Mouse (Mus musculus): ENCODE measurements at regions not wholly inside any gene's neighbourhood (a gene's known extent, or its start where the extent isn't known, plus 50 kb on each side); places are given as distances from the start of the nearest gene placed in this dataset.

GRCm38 (mm10) chr16:79718230-79718629 is 627.3 kb upstream of the Tmprss15 start:
- peak; percentile 36 to 55 for DNase-seq (ENCODE audit: low spot score in 2 of 2)

- DNase-seq (ENCODE audit: low spot score in 2 of 2): no peak
Measured at GRCm38 (mm10) chr16:79692444-79692843, 601.5 kb upstream of the Tmprss15 start.

GRCm38 (mm10) chr16:79651162-79651741 is 560.4 kb upstream of the Tmprss15 start:
- no peak for DNase-seq (ENCODE audit: low spot score in 2 of 2)

DNA sequence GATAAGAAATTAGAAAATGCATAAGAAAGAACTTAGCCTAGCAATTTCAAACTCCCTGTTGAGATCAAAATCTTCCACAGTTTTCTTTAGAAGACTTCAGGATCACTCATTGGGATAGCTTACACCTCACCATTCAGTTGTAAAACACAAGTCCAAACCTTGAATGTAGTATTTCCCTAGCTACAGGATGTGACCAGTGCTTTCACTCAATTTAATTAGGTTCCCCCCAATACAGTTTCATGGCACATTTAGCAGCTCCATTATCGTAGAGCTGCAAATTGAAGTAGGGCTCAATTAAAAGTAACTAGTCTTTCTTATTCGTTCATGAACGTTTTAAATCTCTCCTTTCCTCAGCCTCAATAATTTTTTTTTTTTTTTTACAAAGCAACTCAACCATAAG is 550.0 kb upstream of the Tmprss15 start:
- DNase-seq (ENCODE audit: low spot score in 2 of 2): no peak

GRCm38 (mm10) chr16:79627139-79627538 is 536.2 kb upstream of the Tmprss15 start:
- no peak for DNase-seq (ENCODE audit: low spot score in 2 of 2)

GRCm38 (mm10) chr16:79611002-79611401 is 520.1 kb upstream of the Tmprss15 start:
- DNase-seq (ENCODE audit: low spot score in 2 of 2): no peak

DNA sequence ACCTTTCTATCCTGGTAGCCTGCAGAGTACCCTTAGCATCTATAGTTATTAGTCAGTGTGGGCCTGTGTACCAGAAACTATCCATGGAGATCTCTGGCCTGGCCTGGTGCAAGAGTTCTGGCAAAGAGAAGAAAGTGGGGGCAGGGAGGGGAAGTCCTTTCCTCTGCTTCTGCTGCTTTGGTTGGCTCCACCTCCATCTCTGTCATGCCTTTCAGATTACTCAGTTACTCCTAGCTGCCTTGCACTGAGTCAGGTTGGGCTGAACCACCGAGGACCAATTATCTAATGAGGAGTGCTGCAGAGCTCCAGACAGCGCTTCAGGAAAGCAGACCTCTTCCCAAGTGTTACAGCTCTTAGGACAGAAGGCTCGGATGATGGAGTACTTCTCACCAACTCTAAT is 500.0 kb upstream of the Tmprss15 start:
- no peak for DNase-seq (ENCODE audit: low spot score in 2 of 2)

DNA sequence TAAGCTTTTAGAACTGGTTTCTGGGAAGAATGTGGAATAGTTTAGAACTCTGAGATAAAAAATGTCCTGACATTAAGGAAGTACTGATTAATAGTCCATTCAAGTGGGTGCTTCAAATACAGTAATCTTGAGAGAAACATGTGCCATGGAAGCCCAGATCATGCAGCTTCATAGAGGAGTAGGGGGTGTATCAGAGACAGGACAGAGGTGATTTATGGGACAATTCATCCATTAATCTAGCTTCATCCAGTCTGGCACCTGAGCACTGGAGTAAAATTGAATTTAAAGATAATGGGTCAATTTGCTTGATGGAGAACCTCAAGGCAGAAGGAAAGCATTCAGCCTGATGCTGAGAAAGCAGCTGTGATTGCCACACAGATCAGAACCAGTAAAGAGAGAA is 494.8 kb upstream of the Tmprss15 start:
- DNase-seq (ENCODE audit: low spot score in 2 of 2): no peak

DNA sequence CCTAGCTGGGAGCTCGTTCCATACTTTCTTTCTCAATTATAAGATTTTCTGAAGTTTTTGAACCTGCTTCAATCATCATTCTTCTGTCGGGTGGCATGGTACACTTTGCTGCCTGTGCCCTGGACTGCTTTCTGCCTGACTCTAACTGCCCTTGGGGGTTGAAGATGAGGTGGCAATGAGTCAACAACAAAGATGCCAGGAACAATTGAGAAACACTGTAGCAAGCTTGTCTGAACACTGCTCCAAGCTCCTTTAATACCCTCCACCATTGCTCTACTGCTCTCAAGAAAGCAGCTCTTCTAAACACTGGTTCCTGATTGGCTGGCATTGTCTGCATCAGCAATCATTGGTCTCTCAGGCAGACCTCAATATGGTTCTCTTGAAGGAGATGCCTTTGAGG is 480.0 kb upstream of the Tmprss15 start:
- no peak for DNase-seq (ENCODE audit: low spot score in 2 of 2)

GRCm38 (mm10) chr16:79534370-79534769 is 443.5 kb upstream of the Tmprss15 start:
- no peak for DNase-seq (ENCODE audit: low spot score in 2 of 2)

GRCm38 (mm10) chr16:79492493-79492892 is 401.6 kb upstream of the Tmprss15 start:
- DNase-seq (ENCODE audit: low spot score in 2 of 2): peak in 1 of 2 experiments; percentile 12

GRCm38 (mm10) chr16:79450871-79451270 is 360.0 kb upstream of the Tmprss15 start:
- DNase-seq (ENCODE audit: low spot score in 2 of 2): peak in 1 of 2 experiments; percentile 16

GRCm38 (mm10) chr16:79449732-79450131 is 358.8 kb upstream of the Tmprss15 start:
- DNase-seq (ENCODE audit: low spot score in 2 of 2): peak; percentile 6 to 16

GRCm38 (mm10) chr16:79407385-79407784 is 316.5 kb upstream of the Tmprss15 start:
- DNase-seq (ENCODE audit: low spot score in 2 of 2): no peak

DNA sequence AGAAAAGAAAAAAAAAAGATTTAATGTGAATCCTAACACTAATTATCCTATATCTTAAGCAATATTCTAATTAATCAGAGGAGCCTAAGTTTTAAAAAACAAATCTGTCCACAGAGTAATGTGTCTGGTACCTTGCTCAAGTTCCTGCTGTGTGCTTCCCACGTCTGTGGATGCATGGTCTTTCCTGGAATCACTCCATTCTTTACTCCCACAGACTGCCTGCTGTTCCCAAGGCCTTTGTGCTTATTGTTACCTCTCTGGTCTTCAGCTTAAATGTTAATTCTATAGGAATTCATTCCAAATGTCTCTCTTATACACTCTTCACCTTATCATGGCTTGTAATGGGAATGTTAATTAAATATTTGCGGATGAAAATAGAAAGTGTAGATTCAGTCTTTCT is 315.3 kb upstream of the Tmprss15 start:
- DNase-seq (ENCODE audit: low spot score in 2 of 2): no peak

DNA sequence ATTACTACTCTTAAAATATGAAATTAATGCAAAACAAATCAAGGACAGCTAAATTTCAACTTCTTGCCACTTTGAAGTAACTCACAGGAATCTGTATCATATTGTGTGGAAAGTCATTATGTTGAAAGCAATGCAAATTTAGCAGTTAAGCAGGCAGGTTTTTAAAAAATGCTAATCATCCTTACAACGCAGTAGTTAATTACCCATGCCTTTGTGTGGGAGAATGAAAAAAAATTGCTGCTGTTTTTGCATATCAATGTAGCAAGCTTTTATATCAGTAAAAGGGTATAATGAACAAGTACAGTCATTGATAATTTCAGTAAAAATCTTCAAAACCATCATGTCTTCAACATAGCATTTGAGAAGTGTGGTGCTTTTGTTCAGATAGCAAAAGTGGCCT is 313.2 kb upstream of the Tmprss15 start:
- DNase-seq (ENCODE audit: low spot score in 2 of 2): no peak

DNA sequence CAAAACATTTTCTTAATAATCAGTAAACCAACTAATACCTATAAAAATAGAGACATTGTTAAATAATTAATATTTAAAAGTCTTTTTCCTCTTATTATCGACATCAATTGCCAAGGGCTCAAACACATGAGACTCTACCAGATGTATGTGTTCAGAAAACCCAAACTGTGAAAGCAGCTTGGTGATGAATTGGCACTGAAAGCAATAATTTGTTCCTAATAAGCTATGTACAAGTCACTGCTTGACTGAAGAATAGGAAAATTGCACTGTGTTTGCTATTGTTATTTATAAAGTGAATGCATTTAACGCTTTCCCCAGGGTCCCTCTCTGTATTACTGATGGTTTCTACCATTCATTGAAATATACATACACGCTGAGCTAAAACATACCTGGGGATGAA is 309.2 kb upstream of the Tmprss15 start:
- DNase-seq (ENCODE audit: low spot score in 2 of 2): no peak

DNA sequence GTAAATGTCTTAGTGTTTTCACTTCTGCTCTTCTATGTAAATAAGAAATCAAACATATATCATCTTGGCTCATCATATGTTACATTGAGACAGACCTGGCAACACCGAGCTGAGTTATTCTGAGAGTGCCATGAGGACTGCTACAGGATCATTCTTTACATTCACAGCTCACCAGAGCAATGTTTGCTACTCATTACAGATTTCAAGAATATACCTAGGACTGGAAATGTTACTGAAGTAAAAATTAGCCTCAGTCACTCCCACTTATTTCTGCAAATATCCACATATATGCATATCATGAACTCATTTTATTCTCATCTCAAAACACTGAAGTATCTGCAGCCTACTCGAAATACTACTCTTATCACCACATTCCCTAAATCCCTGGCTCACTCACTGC is 307.6 kb upstream of the Tmprss15 start:
- DNase-seq (ENCODE audit: low spot score in 2 of 2): no peak

DNA sequence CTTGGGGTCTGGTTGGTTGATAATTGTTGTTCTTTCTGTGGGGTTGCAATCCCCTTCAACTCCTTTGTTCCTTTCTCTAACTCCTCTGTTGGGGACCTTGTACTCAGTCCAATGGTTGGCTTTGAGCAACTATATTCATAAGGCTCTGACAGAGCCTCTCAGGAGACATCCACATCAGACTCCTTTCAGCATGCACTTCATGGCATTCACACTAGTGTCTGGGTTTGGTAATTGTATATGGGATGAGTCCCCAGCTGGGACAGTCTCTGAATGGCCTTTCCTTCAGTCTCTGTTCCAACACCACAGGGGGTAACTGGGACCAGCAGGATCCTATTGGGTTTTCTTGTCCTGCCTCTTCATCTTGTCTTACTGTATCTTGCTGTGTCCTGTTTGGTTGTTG is 303.5 kb upstream of the Tmprss15 start:
- no peak for DNase-seq (ENCODE audit: low spot score in 2 of 2)

DNA sequence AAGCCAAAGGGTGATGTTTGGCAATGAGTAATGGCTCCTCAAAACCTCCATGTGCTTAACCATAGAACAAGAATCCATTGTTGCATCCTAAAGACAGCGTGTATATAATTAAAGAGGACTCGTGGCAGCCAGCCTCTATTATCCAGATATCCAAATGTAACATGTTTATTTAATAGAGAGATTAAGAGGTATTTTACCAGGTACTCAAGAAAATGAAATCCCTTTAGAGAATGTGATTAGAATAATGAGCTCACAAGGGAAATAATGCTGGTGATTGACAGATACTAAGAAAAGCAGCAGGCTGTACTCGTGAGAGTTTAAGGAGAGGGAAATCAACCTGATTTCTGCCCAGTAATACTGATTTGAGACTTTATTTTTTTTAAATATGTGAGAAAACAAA is 295.5 kb upstream of the Tmprss15 start:
- DNase-seq (ENCODE audit: low spot score in 2 of 2): no peak

- no peak for DNase-seq (ENCODE audit: low spot score in 2 of 2)
Measured at GRCm38 (mm10) chr16:79350127-79350526, 259.2 kb upstream of the Tmprss15 start.

- DNase-seq (ENCODE audit: low spot score in 2 of 2): no peak
Measured at GRCm38 (mm10) chr16:79342453-79342852, 251.6 kb upstream of the Tmprss15 start.

GRCm38 (mm10) chr16:79336416-79336815 is 245.5 kb upstream of the Tmprss15 start:
- no peak for DNase-seq (ENCODE audit: low spot score in 2 of 2)

- no peak for DNase-seq (ENCODE audit: low spot score in 2 of 2)
Measured at GRCm38 (mm10) chr16:79336016-79336415, 245.1 kb upstream of the Tmprss15 start.
